Mouse (Mus musculus): ENCODE data around the gene Celsr1.

Gene Celsr1

GRCm38 (mm10) chr15:85900318-85900717, 133.3 kb downstream of the Celsr1 start:
- in situ Hi-C loops (cut with MboI, MseI), result no loop called here

GRCm38 (mm10) chr15:85899396-85899795, 134.2 kb downstream of the Celsr1 start:
- in situ Hi-C loops (cut with MboI, MseI), result no loop called here

- in situ Hi-C loops (cut with MboI, MseI), result no loop called here
Observed at GRCm38 (mm10) chr15:85897113-85897512, 136.5 kb downstream of the Celsr1 start.

GRCm38 (mm10) chr15:85896284-85896683, 137.3 kb downstream of the Celsr1 start:
- in situ Hi-C loops (cut with MboI, MseI), result no loop called here

GRCm38 (mm10) chr15:85893871-85894270, 139.7 kb downstream of the Celsr1 start:
- in situ Hi-C loops (cut with MboI, MseI), result no loop called here

- in situ Hi-C loops (cut with MboI, MseI), result no loop called here
Observed at GRCm38 (mm10) chr15:85892498-85893118, 141.0 kb downstream of the Celsr1 start.

- in situ Hi-C loops (cut with MboI, MseI), result no loop called here
Observed at GRCm38 (mm10) chr15:85891971-85892370, 141.6 kb downstream of the Celsr1 start.

GRCm38 (mm10) chr15:85889235-85889634, 144.3 kb downstream of the Celsr1 start:
- in situ Hi-C loops (cut with MboI, MseI), result no loop called here

- in situ Hi-C loops (cut with MboI, MseI), result no loop called here
Observed at GRCm38 (mm10) chr15:85885606-85886005, 148.0 kb downstream of the Celsr1 start.

- in situ Hi-C loops (cut with MboI, MseI), result no loop called here
Observed at GRCm38 (mm10) chr15:85879498-85879895, 154.1 kb downstream of the Celsr1 start.

GRCm38 (mm10) chr15:85878848-85879497, 154.6 kb downstream of the Celsr1 start, which contains the start of gene Trmu:
Trmu (plus strand) TSS chr15:85879312.
- in situ Hi-C loops (cut with MboI, MseI), result no loop called here

GRCm38 (mm10) chr15:85877336-85877735, 156.2 kb downstream of the Celsr1 start:
- in situ Hi-C loops (cut with MboI, MseI), result no loop called here

GRCm38 (mm10) chr15:85867696-85868095, 165.9 kb downstream of the Celsr1 start:
- in situ Hi-C loops (cut with MboI, MseI), result loop anchor here (25.0 kb wide), 1 partner anchor 255 kb away; no protein-coding TSS in a partner anchor

GRCm38 (mm10) chr15:85865913-85866312, 167.7 kb downstream of the Celsr1 start:
- in situ Hi-C loops (cut with MboI, MseI), result loop anchor here (25.0 kb wide), 1 partner anchor 254 kb away; no protein-coding TSS in a partner anchor

GRCm38 (mm10) chr15:85859490-85860031, 174.0 kb downstream of the Celsr1 start, which contains the start of gene Gtse1:
Gtse1 (plus strand) TSS chr15:85859745.
- in situ Hi-C loops (cut with MboI, MseI), result loop anchor here (25.0 kb wide), 1 partner anchor 247 kb away; no protein-coding TSS in a partner anchor

- in situ Hi-C loops (cut with MboI, MseI), result loop anchor here (25.0 kb wide), 1 partner anchor 247 kb away; no protein-coding TSS in a partner anchor
Observed at GRCm38 (mm10) chr15:85858980-85859489, 174.5 kb downstream of the Celsr1 start.

- in situ Hi-C loops (cut with MboI, MseI), result loop anchor here (5.0 to 25.0 kb wide), 2 partner anchors 135 to 240 kb away; no protein-coding TSS in a partner anchor
Observed at GRCm38 (mm10) chr15:85851656-85852392, 181.8 kb downstream of the Celsr1 start.

Data from T-helper 2 cell (primary cell).